Mouse (Mus musculus) liver, postnatal 0 days (tissue): Measurements from ENCODE around the gene Ptk6.

Source experiments
- CTCF ChIP-seq: sonication (generic); IDR thresholded peaks from 2 replicates; pipeline ENCODE4 v1.5.1; 2016; ENCODE audit warnings: antibody characterized with exemption, low read depth
- EP300 ChIP-seq: IDR thresholded peaks from 2 replicates; pipeline ENCODE4 v1.6.1; 2016; ENCODE audit warnings: antibody characterized with exemption, low read depth, mild to moderate bottlenecking

GRCm38 (mm10) chr2:181251841-181252240, 49.3 kb upstream of the Ptk6 start:
- TF ChIP-seq EP300, result no peak
- no peak for TF ChIP-seq CTCF
